Mouse (Mus musculus) retina, adult 2 months (tissue): Measurements from ENCODE around the gene Ccdc170.
"Not testable (repeated sequence)": the region's sequence is repeated elsewhere in the genome, so short reads cannot be mapped to it uniquely, and the experiment has no call there.

Experiments
- DNase-seq: peaks from one replicate; pipeline ENCODE4 v3.0.0-alpha.2; 2012; ENCODE audit warnings: low read depth, low spot score

Gene Ccdc170

DNA sequence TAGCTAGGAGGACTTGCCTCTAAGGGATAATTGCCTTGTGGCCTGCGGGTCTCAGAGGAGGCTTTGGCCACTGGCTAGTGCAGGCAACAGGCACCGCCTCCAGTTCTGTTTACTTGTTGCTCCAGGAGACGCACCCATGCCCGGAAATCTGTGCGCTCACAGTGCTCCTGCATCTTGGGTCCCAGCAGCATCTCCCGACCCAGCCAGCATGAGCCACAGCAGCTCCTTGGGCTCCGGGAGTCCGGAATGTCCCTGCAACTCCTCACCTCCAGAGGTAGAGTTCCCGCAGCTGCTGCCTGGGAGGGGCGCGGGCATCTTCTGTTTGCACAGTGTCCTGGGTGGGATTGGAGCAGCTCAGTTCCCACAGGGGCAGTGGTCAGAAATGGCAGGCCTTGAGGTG is at the start of gene Ccdc170:
Gene Ccdc170 (plus strand): TSS at position 148 of the 400 bp plus-strand sequence.
- no peak for DNase-seq

DNA sequence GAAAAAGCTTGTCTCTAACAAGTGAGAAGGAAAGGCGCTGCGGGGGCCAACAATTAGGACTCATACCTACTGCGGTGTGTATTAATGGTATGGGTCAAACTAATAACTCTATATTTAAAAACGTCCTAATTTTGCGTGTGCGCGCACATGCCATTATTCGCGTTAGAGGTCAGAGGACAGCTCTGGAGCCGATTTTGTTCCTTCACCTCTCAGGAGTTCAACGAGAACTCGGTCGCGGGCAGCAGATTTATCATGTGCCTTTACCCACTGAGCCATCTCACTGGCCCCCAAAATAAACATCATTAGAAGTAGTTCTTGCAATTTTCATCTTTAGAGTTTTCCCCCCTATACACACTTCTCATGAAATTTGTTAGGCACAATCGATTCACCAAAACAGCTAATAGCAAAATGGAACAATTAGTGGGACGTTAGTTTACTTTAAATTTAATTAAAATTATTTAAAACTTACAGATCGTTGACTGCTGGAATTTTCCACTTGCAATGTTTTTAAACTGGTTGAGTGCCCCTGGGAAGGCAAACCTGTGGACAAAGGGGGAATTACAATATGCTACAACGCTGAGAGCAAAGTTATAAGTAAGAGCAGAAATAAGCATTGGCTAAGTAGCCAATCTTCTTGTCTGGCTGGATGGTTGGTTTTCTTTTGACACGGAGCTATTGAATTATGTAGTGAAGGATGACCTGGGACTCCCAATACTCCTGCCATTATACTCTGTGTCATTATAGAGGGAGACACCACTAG is 49.1 kb upstream of the Ccdc170 start:
- no peak for DNase-seq

DNA sequence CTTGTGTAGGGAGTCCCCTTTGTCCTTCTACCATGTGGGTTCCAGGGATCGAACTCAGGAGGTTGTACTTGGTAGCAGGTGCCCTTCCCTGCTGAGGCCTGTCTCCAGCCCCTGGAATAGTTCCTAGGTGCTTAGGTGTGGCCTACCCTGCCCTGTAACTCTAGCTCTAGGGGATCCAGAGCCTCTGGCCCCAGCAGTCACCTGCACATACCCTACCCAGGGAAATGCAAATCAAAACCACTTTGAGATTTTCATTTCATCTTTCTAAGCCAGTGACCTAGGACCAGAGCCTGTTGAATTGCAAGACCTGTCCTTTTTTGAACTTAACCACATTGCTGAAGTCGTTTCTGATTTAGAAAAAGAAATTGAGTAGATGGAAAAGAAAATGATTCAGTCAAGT is 48.4 kb upstream of the Ccdc170 start:
- DNase-seq: not testable (repeated sequence)

DNA sequence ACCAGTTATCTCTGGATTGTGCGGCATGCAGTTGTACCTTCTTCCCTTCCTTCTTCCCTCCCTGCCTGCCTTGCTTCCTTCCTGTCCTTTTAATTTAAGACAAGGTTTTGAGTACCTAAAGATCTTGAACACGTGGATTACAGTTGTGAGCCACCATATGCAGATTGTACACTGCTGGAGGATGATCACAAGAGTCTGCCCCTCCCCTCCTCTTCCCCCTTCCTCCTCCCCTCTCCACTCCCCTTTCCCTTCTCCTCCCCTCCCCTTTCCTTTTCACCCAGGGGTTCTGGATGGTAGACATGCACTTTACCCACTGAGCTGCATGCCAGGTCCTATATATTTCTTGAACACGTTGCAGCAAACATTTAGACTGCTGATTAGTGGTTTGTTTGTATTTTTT is 46.9 kb upstream of the Ccdc170 start:
- no peak for DNase-seq

DNA sequence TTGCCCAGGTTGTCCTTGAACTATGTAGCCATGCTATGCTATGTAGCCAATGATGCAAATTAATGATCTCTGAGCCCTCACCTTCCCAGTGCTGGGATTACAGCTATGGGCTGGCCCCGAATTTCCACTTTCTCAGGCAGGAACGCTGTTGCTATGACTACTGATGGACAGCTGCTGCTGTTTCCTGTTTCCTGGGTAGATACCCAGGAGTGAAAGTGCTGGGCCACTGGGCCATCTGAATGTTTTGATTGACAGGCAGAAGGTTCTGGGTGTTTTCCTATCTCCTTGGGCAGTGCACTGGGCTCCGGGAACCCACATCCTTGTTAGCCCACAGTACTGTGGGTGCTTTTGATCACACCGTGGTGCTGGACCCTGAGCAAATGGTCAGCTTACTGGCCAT is 25.9 kb upstream of the Ccdc170 start:
- no peak for DNase-seq

DNA sequence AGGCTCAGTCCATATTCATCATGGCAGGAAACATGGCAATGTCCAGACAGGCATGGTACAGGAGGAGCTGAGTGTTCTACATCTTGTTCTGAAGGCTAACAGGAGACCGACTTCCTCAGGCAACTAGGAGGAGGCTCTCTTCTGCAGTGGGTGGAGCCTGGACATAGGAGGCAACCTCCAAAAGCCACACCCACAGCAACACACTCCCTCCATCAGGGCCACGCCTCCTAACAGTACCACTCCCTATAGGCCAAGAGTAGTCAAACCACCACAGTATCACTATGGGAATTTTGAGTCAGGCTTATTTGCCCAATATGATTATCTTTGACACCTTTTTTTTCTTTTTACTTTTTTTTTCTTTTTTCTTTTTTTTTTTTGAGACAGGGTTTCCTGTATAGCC is 22.1 kb upstream of the Ccdc170 start:
- no peak for DNase-seq

DNA sequence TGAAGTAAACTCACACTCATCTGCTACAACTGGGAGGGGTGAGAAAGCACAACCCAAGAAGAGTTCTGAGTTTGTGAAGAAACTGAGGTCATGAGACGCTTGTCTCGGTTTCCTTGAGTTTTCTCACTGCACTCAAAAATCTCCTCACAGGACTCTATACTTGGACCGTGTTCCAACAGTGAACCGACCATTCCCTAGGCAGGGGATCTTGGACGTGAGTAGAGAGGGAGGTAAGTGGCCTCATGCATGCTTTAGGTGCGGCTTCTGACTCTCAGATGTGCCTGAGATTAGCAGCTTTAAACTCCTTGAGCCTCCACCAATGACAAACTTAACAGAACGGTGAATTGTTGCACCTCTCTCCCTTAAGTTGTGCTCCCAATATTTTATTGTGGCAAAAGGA is 16.5 kb upstream of the Ccdc170 start:
- DNase-seq: no peak

DNA sequence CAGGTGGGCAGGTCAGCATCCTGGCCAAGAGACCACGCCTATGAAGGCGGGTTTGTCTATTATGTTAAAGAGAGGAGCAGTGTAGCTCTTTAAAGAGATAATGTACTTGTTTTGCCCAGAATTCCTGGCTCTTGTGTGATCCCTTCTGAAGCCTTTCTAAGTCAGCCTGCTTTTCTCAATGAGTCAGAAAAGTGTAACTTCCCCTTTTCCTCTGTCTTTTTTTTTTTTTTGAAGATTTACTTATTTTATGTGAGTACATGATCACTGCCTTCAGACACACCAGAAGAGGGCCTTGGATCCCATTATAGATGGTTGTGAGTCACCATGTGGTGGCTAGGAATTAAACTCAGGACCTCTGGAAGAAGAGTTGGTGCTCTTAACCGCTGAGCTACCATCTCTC is 12.9 kb upstream of the Ccdc170 start:
- DNase-seq: no peak

DNA sequence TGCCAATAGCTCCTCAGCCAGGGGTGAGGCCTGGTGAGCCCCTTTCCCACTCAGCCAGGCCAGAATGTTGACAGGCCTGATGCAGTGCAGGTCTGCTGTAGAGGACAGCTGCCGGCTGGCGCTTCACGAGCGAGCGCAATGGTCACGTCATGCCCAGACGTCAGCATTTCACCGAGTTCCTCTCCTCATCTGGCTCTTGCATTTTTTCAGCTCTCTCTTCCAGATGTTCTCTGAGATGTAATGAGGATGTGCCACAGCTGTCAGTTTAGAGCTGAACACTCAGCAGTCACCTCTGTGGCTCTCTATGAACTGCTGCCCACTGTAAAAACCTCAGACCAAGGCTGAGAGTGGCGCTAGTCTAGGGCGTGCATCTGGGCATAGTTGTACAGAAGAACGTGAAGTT is 8.7 kb upstream of the Ccdc170 start:
- DNase-seq: no peak

DNA sequence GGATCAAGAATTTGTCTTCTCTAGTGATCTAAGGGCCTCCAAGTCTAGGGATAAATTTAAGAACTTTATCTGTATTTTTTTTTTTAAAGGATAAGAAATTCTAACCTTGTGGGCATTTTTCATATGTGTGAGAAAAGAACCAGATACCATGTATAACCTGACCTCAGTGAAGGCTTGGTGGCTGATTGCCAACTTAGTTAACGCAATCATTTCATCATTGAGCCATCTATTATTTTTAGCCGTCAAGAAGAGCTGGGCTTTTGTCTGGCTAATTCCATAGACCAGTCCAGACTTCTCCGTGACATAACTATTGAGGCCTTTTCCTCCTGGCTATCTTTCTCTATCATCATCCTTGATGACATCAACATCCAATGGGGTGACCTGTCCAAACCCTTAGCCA is 6.9 kb upstream of the Ccdc170 start:
- DNase-seq: no peak

DNA sequence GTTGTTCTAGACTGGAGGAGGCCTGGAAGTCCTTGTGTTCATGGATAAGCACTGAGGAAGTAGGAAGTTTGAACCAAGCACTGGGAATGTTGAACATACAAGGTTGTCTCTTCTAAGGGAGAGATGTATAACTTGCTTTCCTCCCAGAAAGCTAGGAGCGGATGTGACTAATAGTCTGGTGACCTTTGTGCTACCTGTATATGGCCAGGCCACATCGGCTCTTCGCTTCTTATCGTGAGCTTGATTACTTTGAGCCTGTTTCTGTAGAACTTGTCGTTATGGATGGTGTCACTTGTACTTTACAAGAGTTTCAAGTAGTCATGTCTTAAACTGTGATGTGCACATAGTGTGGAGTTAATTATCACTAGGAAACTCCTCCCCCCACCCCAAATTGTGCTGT is 5.7 kb upstream of the Ccdc170 start:
- DNase-seq: no peak

DNA sequence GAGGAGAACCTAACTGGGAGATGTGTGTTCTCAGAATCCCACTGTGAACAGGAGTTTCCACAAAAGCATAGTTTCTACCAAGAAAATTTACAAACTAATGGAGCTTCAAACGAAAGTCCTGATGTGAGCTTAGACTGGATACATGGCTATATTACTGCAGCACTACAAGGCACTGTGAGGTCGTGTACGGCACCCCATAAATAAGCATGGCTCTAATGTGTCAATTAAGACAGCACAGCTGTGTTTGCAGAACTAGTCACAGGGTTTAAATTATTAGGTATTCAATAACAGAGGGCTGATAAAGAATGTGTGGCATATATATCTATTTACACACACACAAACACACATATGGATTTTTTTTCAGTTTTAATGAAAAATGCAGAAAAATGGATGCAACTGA is 1.4 kb upstream of the Ccdc170 start:
- DNase-seq: no peak

DNA sequence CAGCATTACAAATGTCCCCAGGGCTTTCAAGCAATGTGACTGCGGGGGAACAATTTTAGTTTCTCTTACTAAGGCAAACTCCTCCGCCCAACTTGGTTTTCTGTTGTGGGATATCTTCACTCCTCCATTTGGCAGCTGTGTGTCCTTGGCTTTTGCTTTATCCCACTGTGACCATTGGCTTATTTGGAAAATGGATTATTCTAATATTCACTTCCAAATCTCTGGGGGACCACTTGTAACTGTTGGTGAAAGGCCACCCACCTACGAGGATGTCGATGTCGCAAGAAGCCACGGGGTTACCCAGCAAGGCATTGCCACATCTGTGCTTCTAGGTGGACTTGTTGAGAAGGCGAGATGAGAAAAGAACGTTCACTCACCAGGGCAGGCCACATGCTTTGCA is 607 bp upstream of the Ccdc170 start:
- no peak for DNase-seq

DNA sequence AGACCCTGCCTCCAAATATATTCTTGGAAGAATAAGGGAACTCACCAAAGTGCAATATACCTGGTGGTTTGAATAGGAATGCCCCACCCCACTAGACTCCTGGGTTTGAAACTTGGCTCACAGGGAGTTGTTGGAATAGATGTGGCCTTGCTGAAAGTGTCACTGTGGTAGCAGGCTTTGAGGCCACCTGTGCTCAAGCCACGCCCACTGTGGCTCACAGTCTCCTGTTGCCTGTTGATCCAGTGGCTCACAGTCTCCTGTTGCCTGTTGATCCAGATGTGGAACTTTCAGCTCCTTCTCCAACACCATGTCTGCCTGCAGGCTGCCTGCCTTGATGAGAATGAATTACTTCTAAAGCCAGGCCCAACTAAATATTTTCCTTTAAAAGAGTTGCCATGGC is 1.5 kb downstream of the Ccdc170 start:
- no peak for DNase-seq

DNA sequence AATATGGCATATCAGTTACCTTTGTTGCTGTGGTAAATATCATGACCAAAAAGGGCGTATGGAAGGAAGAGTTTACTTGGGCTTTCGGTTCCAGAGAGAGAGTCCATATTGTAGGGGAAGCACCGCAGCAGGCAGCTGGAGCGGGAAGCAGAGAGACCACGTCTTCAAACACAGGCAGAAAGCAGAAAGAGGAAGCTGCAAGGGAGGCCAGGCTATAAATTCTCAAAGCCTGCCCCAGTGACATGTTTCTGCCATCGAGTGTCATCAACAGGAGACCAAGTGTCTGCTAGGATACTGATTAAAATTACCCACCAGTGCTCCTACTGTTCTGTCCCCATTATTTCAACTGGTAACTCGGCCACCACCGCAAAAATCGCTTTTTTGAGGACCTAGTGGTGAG is 2.7 kb downstream of the Ccdc170 start:
- no peak for DNase-seq

DNA sequence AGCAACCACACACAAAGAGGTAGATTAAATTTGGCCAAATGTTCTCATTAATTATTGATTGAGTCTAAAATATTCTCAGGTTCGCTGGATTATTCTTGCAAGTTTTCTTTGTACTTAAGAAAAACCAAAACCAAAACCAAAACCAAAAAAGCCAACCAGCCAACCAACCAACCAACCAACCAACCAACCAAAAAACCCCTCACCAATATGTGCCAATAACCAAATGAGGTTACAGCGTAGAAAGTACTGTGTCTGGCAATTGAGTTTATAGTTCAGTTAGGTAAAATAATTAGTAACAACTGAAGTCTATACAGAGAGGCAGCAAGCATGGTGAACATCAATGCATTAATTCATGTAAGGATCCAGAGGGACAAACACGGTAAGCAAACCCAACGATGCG is 7.6 kb downstream of the Ccdc170 start:
- DNase-seq: no peak

DNA sequence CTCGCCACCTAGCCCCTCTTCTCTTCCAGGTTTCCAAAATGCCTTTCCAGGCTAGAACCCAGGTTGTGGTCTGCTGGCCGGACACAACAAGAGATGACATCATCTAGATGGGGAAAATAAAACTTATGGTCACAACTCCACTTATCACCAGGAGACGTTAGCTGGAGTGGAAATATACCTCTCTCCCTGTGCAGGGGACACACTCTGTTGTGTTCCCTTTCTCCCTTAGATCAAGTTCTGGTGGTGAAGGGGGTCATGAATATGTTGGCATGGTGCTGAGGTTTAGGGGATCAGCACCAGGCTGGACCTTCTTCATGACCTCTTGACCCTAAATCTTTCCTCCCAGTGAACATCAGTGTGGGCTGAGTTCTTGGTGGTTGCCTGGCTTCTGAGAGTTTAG is 9.0 kb downstream of the Ccdc170 start:
- no peak for DNase-seq

DNA sequence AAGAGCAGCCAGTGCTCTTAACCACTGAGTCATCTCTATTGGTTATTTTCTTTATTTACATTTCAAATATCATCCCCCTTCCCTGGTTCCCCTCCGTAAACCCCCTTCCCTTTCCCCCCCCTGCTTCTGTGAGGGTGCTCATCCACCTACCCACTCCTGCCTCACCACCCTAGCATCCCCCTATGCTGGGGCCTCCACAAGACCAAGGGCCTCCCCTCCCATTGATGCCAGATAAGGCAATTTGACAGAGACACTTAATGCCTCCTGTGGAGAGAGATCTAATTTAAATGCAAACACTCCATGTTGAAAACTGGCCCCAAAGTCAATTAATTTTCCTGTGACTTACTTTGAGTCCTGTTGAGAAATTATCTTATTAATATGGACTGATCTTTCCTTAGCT is 9.7 kb downstream of the Ccdc170 start:
- no peak for DNase-seq

DNA sequence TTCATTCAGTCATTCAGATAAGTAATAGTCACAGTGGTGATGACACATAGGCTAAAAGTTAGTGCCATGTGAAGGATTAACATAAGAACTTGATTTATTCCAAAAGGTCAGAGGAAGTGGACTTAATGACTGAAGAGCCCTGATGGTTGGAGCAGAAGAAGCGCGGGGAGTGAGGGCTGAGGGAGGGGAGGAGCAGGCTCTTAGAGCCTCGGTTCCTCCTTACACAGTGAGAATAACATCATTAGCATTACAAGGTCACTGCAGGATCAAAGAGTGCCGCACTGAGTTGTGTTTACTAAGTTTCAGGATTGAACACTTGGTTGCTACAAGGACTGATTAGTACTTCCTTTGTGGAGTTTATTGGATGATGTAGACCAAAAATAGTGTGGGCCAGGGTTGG is 10.6 kb downstream of the Ccdc170 start:
- DNase-seq: no peak

DNA sequence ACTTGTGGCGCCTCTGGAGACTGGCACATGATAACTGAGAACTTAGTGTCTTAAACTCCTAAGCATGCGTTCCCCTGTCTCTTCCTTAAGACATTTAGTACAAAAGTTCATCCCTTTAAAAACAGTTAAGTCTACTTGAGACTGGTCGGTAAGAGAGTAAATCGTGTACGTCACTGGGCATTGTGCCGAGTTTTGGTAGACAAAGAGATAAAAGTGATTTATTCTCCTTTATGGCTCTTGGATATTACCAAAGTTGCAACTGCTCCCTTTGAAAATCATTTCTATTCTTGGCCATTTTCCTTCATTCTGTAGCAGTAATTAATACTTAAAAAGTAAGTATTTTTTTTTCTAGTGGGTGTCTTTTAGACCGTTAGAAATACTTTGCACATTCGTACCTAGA is 20.9 kb downstream of the Ccdc170 start:
- DNase-seq: no peak

DNA sequence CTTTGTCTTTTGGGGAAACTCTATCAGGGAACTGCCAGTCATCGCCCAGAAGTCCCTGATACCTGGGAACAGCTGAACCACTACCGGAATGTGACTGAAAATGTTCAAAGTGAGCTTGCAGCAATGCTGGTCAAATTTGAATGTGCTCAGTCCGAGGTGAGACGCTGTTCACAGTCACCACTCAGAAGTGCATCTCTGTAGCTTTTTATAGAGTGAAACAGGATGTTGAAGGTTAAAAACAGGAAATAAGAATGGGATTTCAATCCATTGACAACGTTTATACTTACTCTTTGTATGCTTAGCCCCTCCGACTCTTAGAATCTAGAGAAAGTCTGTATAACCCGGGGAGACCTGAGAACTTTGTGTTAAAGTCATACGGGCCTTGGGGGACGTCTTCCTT is 30.4 kb downstream of the Ccdc170 start:
- DNase-seq: no peak

DNA sequence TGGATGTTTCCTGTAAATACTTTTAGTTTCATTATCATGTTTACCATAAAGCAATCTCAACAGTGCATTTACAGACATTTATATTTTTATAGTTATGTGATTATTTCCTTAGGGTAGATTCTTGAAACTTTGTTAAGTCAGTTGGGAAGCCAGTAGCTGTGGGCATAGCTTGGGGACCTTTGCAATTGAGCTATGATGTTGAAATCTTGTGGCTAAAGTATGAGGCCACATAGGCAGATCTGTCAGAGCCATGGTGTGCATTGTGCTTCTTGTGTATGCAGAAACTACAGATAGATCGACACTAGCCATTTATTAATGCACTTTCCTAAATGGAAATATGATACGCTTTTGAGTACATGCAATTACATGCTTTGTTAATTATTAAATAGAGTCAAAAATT is 35.3 kb downstream of the Ccdc170 start:
- no peak for DNase-seq

DNA sequence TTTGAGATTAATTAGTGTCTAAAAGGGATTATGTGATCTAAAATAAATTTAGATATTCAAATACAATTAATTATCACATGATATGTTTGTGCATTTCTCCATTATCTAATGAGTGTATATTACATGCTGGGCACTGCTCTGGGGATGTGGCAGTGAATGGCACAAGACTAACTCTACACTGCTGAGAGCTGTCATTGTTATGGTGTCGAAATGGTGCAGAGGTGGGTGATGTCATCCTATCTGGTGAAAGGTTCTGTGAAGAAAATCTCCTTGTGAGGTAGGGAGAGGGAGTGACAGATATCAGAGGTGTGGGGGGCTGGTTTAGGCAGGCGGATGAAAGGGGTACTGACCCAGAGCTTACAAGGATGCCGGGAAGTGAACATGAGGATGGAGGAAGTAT is 37.3 kb downstream of the Ccdc170 start:
- no peak for DNase-seq
